Mouse (Mus musculus): Measurements from ENCODE around the gene Taar5. TPM values are rescaled to one million over a fixed set of nuclear protein-coding genes. Genes with fewer than 3 reads are reported as not detected.

Taar5 gene
- polyA plus RNA-seq (2015; fragmentation: Nextera tagmentation; extraction: Ambion mirVana), result not detected in 2 replicates

GRCm38 (mm10) chr10:23970656-23971165, at the start of gene Taar5:
Gene Taar5, plus strand, starts transcription at chr10:23970706.
- Histone ChIP-seq H3K4me3 (ENCODE audit: low read depth, low read length) (no peak within 1 kb of the TSS), H3K27me3 (ENCODE audit: control insufficient read depth, insufficient read depth, low read depth, low read length) (no peaks in the 10 kb centered on the region), H3K36me3 (ENCODE audit: control insufficient read depth, insufficient read depth, low read length) (no peaks in the 10 kb centered on the region), H3K9ac (ENCODE audit: low read depth, low read length) (no peak within 1 kb of the TSS), H3K27ac (ENCODE audit: low read length) (no peak within 1 kb of the TSS), H3K4me2 (ENCODE audit: low read length) (no peak within 1 kb of the TSS), H3K4me1 (ENCODE audit: control insufficient read depth, insufficient read depth, low read length) (no peaks in the 10 kb centered on the region), H3K9me3 (replicated peaks; ENCODE audit: control insufficient read depth, low read length, poor library complexity, severe bottlenecking) (no peaks in the 10 kb centered on the region)
- 93% methylated on average over 11 of the region's 11 CpGs for WGBS
- ATAC-seq, result no peak

- no peak for ATAC-seq
- Histone ChIP-seq H3K27ac (ENCODE audit: low read length) (no peak overlapping the region), H3K9ac (ENCODE audit: low read depth, low read length) (no peak overlapping the region), H3K9me3 (replicated peaks; ENCODE audit: control insufficient read depth, low read length, poor library complexity, severe bottlenecking) (no peaks in the 10 kb centered on the region), H3K27me3 (ENCODE audit: control insufficient read depth, insufficient read depth, low read depth, low read length) (no peaks in the 10 kb centered on the region), H3K4me3 (ENCODE audit: low read depth, low read length) (no peak overlapping the region), H3K4me2 (ENCODE audit: low read length) (no peak overlapping the region), H3K36me3 (ENCODE audit: control insufficient read depth, insufficient read depth, low read length) (no peaks in the 10 kb centered on the region), H3K4me1 (ENCODE audit: control insufficient read depth, insufficient read depth, low read length) (no peaks in the 10 kb centered on the region)
- WGBS, result 77% methylated on average over 3 of the region's 3 CpGs
Measured at GRCm38 (mm10) chr10:23922468-23922867, 48.0 kb upstream of the Taar5 start.

- Histone ChIP-seq H3K4me1 (ENCODE audit: control insufficient read depth, insufficient read depth, low read length) (no peaks in the 10 kb centered on the region), H3K9ac (ENCODE audit: low read depth, low read length) (no peak overlapping the region), H3K27me3 (ENCODE audit: control insufficient read depth, insufficient read depth, low read depth, low read length) (no peaks in the 10 kb centered on the region), H3K36me3 (ENCODE audit: control insufficient read depth, insufficient read depth, low read length) (no peaks in the 10 kb centered on the region), H3K4me2 (ENCODE audit: low read length) (no peak overlapping the region), H3K4me3 (ENCODE audit: low read depth, low read length) (no peak overlapping the region), H3K9me3 (replicated peaks; ENCODE audit: control insufficient read depth, low read length, poor library complexity, severe bottlenecking) (no peaks in the 10 kb centered on the region), H3K27ac (ENCODE audit: low read length) (no peak overlapping the region)
- no peak for ATAC-seq
- WGBS, result 85% methylated on average over 2 of the region's 2 CpGs
Measured at GRCm38 (mm10) chr10:23923941-23924340, 46.6 kb upstream of the Taar5 start.

GRCm38 (mm10) chr10:23937613-23938012, 32.9 kb upstream of the Taar5 start:
- Histone ChIP-seq H3K4me3 (ENCODE audit: low read depth, low read length) (no peak overlapping the region), H3K4me1 (ENCODE audit: control insufficient read depth, insufficient read depth, low read length) (no peaks in the 10 kb centered on the region; the same call in 1 of the 2 replicates), H3K27me3 (ENCODE audit: control insufficient read depth, insufficient read depth, low read depth, low read length) (no peaks in the 10 kb centered on the region), H3K36me3 (ENCODE audit: control insufficient read depth, insufficient read depth, low read length) (no peaks in the 10 kb centered on the region), H3K9ac (ENCODE audit: low read depth, low read length) (no peak overlapping the region), H3K27ac (ENCODE audit: low read length) (no peak overlapping the region), H3K9me3 (replicated peaks; ENCODE audit: control insufficient read depth, low read length, poor library complexity, severe bottlenecking) (no peaks in the 10 kb centered on the region), H3K4me2 (ENCODE audit: low read length) (no peak overlapping the region)
- WGBS, result 38% methylated on average over 4 of the region's 4 CpGs
- ATAC-seq, result no peak

GRCm38 (mm10) chr10:23938312-23938711, 32.2 kb upstream of the Taar5 start, which contains the start of gene Taar2:
Gene Taar2, plus strand, starts transcription at chr10:23938572.
- Histone ChIP-seq H3K27ac (ENCODE audit: low read length) (no peak within 1 kb of the TSS), H3K9me3 (replicated peaks; ENCODE audit: control insufficient read depth, low read length, poor library complexity, severe bottlenecking) (no peaks in the 10 kb centered on the region), H3K4me2 (ENCODE audit: low read length) (peak within 1 kb of the TSS; percentile 32), H3K27me3 (ENCODE audit: control insufficient read depth, insufficient read depth, low read depth, low read length) (no peaks in the 10 kb centered on the region), H3K4me3 (ENCODE audit: low read depth, low read length) (no peak within 1 kb of the TSS), H3K4me1 (ENCODE audit: control insufficient read depth, insufficient read depth, low read length) (no peaks in the 10 kb centered on the region; the same call in 1 of the 2 replicates), H3K36me3 (ENCODE audit: control insufficient read depth, insufficient read depth, low read length) (no peaks in the 10 kb centered on the region), H3K9ac (ENCODE audit: low read depth, low read length) (no peak within 1 kb of the TSS)
- 27% methylated on average over 6 of the region's 6 CpGs for WGBS
- peak; percentile 62; the same call in 1 of the 2 replicates for ATAC-seq

- no peaks in the 10 kb centered on the region; the same call in 1 of the 2 replicates for H3K4me1 ChIP-seq (ENCODE audit: control insufficient read depth, insufficient read depth, low read length)
- no peaks in the 10 kb centered on the region for H3K27me3 ChIP-seq (ENCODE audit: control insufficient read depth, insufficient read depth, low read depth, low read length)
- H3K4me2 ChIP-seq (ENCODE audit: low read length), result no peak overlapping the region
- WGBS, result 79% methylated on average over 5 of the region's 5 CpGs
- H3K27ac ChIP-seq (ENCODE audit: low read length), result no peak overlapping the region
- no peak overlapping the region for H3K9ac ChIP-seq (ENCODE audit: low read depth, low read length)
- H3K4me3 ChIP-seq (ENCODE audit: low read depth, low read length), result no peak overlapping the region
- no peaks in the 10 kb centered on the region for H3K36me3 ChIP-seq (ENCODE audit: control insufficient read depth, insufficient read depth, low read length)
- no peak for ATAC-seq
- H3K9me3 ChIP-seq (replicated peaks; ENCODE audit: control insufficient read depth, low read length, poor library complexity, severe bottlenecking), result no peaks in the 10 kb centered on the region
Measured at GRCm38 (mm10) chr10:23942465-23942864, 28.0 kb upstream of the Taar5 start.

- no peak overlapping the region for H3K27ac ChIP-seq (ENCODE audit: low read length)
Measured at GRCm38 (mm10) chr10:23948026-23948425, 22.5 kb upstream of the Taar5 start.

GRCm38 (mm10) chr10:23949508-23950005, 20.9 kb upstream of the Taar5 start, which contains the start of gene Taar3:
Gene Taar3, plus strand, starts transcription at chr10:23949558.
- no peaks in the 10 kb centered on the region for H3K4me1 ChIP-seq (ENCODE audit: control insufficient read depth, insufficient read depth, low read length)
- no peak within 1 kb of the TSS for H3K4me2 ChIP-seq (ENCODE audit: low read length)
- WGBS, result 82% methylated on average over 16 of the region's 16 CpGs
- no peaks in the 10 kb centered on the region for H3K36me3 ChIP-seq (ENCODE audit: control insufficient read depth, insufficient read depth, low read length)
- no peak within 1 kb of the TSS for H3K4me3 ChIP-seq (ENCODE audit: low read depth, low read length)
- H3K9me3 ChIP-seq (replicated peaks; ENCODE audit: control insufficient read depth, low read length, poor library complexity, severe bottlenecking), result no peaks in the 10 kb centered on the region
- no peak within 1 kb of the TSS for H3K9ac ChIP-seq (ENCODE audit: low read depth, low read length)
- ATAC-seq, result 0 out of 2 replicates have a peak, but pooled peaks have one; percentile 25
- H3K27me3 ChIP-seq (ENCODE audit: control insufficient read depth, insufficient read depth, low read depth, low read length), result no peaks in the 10 kb centered on the region
- no peak within 1 kb of the TSS for H3K27ac ChIP-seq (ENCODE audit: low read length)

More at GRCm38 (mm10) chr10:23948026-23948425, 22.5 kb upstream of the Taar5 start:
- Histone ChIP-seq H3K4me1 (ENCODE audit: control insufficient read depth, insufficient read depth, low read length) (no peaks in the 10 kb centered on the region), H3K9me3 (replicated peaks; ENCODE audit: control insufficient read depth, low read length, poor library complexity, severe bottlenecking) (no peaks in the 10 kb centered on the region), H3K9ac (ENCODE audit: low read depth, low read length) (no peak overlapping the region), H3K36me3 (ENCODE audit: control insufficient read depth, insufficient read depth, low read length) (no peaks in the 10 kb centered on the region), H3K27me3 (ENCODE audit: control insufficient read depth, insufficient read depth, low read depth, low read length) (no peaks in the 10 kb centered on the region), H3K4me2 (ENCODE audit: low read length) (no peak overlapping the region), H3K4me3 (ENCODE audit: low read depth, low read length) (no peak overlapping the region)
- 61% methylated on average over 7 of the region's 7 CpGs for WGBS
- no peak for ATAC-seq

GRCm38 (mm10) chr10:23951714-23952113, 18.8 kb upstream of the Taar5 start:
- Histone ChIP-seq H3K4me3 (ENCODE audit: low read depth, low read length) (no peak overlapping the region), H3K4me1 (ENCODE audit: control insufficient read depth, insufficient read depth, low read length) (no peaks in the 10 kb centered on the region), H3K9ac (ENCODE audit: low read depth, low read length) (no peak overlapping the region), H3K4me2 (ENCODE audit: low read length) (no peak overlapping the region), H3K27ac (ENCODE audit: low read length) (no peak overlapping the region), H3K27me3 (ENCODE audit: control insufficient read depth, insufficient read depth, low read depth, low read length) (no peaks in the 10 kb centered on the region), H3K36me3 (ENCODE audit: control insufficient read depth, insufficient read depth, low read length) (no peaks in the 10 kb centered on the region), H3K9me3 (replicated peaks; ENCODE audit: control insufficient read depth, low read length, poor library complexity, severe bottlenecking) (no peaks in the 10 kb centered on the region)
- 88% methylated on average over 6 of the region's 6 CpGs for WGBS
- no peak for ATAC-seq

Data from midbrain, embryonic 16.5 days (tissue).